Mouse (Mus musculus): Measurements from ENCODE around the gene Mapk11.

- TF ChIP-seq EP300 (IDR thresholded peaks at IDR 0.05; ENCODE audit: low read depth) (no peak), CTCF (IDR thresholded peaks at IDR 0.05; ENCODE audit: low read depth) (no peak)
Measured at GRCm38 (mm10) chr15:89197056-89197455, 47.6 kb upstream of the Mapk11 start.
